Mouse (Mus musculus) cerebellum, adult 2 months (tissue): ENCODE data around the gene Mid1.

Experiments used
- CTCF ChIP-seq: fragments of 200-500 bp; IDR thresholded peaks from 2 replicates; pipeline ENCODE4 v1.5.1; 2011; ENCODE audit warnings: low read depth, mild to moderate bottlenecking, control low read depth, low read length, moderate library complexity, borderline replicate concordance; ENCODE audit not compliant: insufficient read depth
- POLR2A ChIP-seq: fragments of 200-500 bp; IDR thresholded peaks from 2 replicates; pipeline ENCODE4 v1.6.1; 2011; ENCODE audit warnings: low read length, control low read depth, borderline replicate concordance; ENCODE audit not compliant: insufficient read depth

- TF ChIP-seq POLR2A (no peak), CTCF (no peak)
Observed at GRCm38 (mm10) chrX:169892100-169892499, 207.1 kb downstream of the Mid1 start.
